Mouse (Mus musculus): ENCODE measurements around the gene Prickle3.

GRCm38 (mm10) chrX:7674284-7675000 lies 17.4 kb downstream of the Prickle3 start:
- TF ChIP-seq CTCF (IDR thresholded peaks at IDR 0.05; ENCODE audit: low read depth, low read length) (no peak), POLR2A (IDR thresholded peaks at IDR 0.05; ENCODE audit: insufficient read depth, low read length) (no peak)

All from ES-Bruce4 (cell line).